Mouse (Mus musculus): ENCODE measurements around the gene Dok3.

- TF ChIP-seq POLR2A (IDR thresholded peaks at IDR 0.05; ENCODE audit: low read depth, low read length) (no peak), CTCF (IDR thresholded peaks at IDR 0.05; ENCODE audit: extremely low read depth, insufficient read depth, insufficient read length, insufficient replicate concordance) (no peak)
Measured at GRCm38 (mm10) chr13:55511492-55511861, 17.6 kb downstream of the Dok3 start.
